Mouse (Mus musculus): Measurements from ENCODE around the gene Tenm2. TPM values are rescaled to one million over a fixed set of nuclear protein-coding genes. Genes with fewer than 3 reads are reported as not detected.

Gene Tenm2
- polyA plus RNA-seq (2012; rRNA removed; ENCODE audit: low replicate concordance) = not detected in 2 replicates

DNA sequence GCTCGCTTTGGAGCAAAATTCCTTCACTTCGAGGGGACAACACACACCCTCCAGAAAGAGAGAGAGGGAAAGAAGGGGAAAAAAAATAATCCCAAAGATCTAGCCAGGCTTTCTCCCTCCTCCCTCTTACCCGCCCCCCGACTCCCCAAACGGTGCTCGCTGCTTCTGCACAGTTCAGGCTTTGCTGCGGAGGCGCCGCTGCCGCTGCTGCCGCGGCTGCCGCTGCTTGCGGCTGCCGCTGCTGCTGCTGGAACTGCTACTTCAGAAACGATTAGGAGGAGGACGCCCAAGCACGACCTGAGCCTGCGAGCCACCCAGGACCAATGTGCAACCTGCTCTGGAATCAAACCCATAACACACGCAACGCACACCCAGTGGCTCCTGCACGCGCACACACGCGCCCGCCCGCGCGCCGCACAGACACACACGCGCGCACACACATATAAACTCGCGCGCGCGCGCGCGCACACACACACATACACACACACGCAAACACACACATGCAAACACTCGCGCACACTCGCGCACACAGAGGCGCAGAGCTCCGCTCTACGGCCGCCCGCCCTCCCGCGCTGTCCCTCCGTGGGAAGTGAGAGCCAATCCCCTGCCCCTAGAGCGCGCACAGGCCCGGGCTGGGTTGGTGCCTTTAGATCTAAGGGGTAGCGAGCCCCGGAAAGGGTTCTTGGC lies at the start of gene Tenm2:
Gene Tenm2 (minus strand): TSS at position 51 of the 687 bp plus-strand sequence.

GRCm38 (mm10) chr11:35980411-35980917 lies 1255.3 kb downstream of the Tenm2 start, which contains the start of gene Wwc1:
Wwc1 (minus strand) TSS chr11:35980527.

